Mouse (Mus musculus): ENCODE data around the gene Mov10l1. TPM values are rescaled to one million over a fixed set of nuclear protein-coding genes. Genes with fewer than 3 reads are reported as not detected.

The Mov10l1 gene
- polyA plus RNA-seq, 1 experiment = not detected

DNA sequence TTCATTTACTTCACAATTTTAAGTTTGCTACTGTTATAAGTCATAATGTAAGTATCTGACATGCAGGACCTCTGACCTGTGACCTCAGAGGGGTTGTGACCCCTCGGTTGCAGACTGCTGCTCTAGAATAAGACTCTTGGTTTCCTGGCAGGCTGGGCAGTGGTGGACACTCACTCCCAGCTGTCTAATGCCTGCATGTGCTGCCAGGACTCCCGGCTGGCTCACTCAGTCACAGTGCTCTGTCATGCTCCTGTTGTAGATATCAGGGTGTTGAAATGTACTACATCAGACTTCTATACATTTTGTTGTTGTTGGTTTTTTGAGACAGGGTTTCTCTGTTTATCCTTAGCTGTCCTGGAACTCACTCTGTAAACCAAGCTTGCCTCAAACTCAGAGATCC is 17.7 kb downstream of the Mov10l1 start:
- Histone ChIP-seq H3K4me3 (replicated peaks) (no peak overlapping the region), H3K36me3 (ENCODE audit: control insufficient read depth) (no peaks in the 10 kb centered on the region), H3K27me3 (ENCODE audit: control insufficient read depth) (no peaks in the 10 kb centered on the region), H3K9me3 (ENCODE audit: control insufficient read depth, low read length) (no peaks in the 10 kb centered on the region), H3K4me1 (ENCODE audit: control insufficient read depth) (no peaks in the 10 kb centered on the region)
- TF ChIP-seq TAL1 (IDR thresholded peaks at IDR 0.05; ENCODE audit: low read length) (no peak), GATA1 (IDR thresholded peaks at IDR 0.05; ENCODE audit: low read length) (no peak)

GRCm38 (mm10) chr15:89001245-89001644 is 18.5 kb downstream of the Mov10l1 start:
- Histone ChIP-seq H3K4me3 (replicated peaks) (no peak overlapping the region), H3K4me1 (ENCODE audit: control insufficient read depth) (no peaks in the 10 kb centered on the region), H3K27me3 (ENCODE audit: control insufficient read depth) (no peaks in the 10 kb centered on the region), H3K36me3 (ENCODE audit: control insufficient read depth) (no peaks in the 10 kb centered on the region), H3K9me3 (ENCODE audit: control insufficient read depth, low read length) (no peaks in the 10 kb centered on the region)
- TF ChIP-seq TAL1 (IDR thresholded peaks at IDR 0.05; ENCODE audit: low read length) (no peak), GATA1 (IDR thresholded peaks at IDR 0.05; ENCODE audit: low read length) (no peak)

DNA sequence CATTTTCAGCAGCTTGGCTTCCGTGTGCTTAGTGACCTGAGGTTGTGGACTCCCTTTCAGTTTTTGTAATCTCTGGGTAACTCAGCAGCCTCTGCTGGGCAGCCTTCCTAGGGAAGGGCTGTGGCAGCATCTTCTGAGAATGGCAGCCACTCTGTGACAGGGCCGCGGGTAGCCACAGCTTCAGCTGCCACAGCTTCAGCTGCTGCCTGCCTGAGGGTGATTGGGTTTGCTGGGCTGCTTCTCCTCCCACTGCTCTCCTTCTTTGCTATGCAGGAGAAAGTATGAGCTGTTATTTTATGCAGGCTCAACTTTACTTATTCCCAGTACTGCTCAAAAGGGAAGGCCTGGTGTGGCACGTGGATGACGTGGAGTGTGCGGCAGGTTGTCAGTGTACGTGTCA is 24.3 kb downstream of the Mov10l1 start:
- Histone ChIP-seq H3K4me3 (replicated peaks) (no peak overlapping the region), H3K36me3 (ENCODE audit: control insufficient read depth) (no peaks in the 10 kb centered on the region), H3K4me1 (ENCODE audit: control insufficient read depth) (no peaks in the 10 kb centered on the region), H3K9me3 (ENCODE audit: control insufficient read depth, low read length) (no peaks in the 10 kb centered on the region), H3K27me3 (ENCODE audit: control insufficient read depth) (no peaks in the 10 kb centered on the region)
- TF ChIP-seq GATA1 (IDR thresholded peaks at IDR 0.05; ENCODE audit: low read length) (no peak), TAL1 (IDR thresholded peaks at IDR 0.05; ENCODE audit: low read length) (no peak)

- H3K36me3 ChIP-seq (ENCODE audit: control insufficient read depth) = no peaks in the 10 kb centered on the region
- TF ChIP-seq TAL1 (IDR thresholded peaks at IDR 0.05; ENCODE audit: low read length) = no peak
- TF ChIP-seq GATA1 (IDR thresholded peaks at IDR 0.05; ENCODE audit: low read length) = no peak
- H3K27me3 ChIP-seq (ENCODE audit: control insufficient read depth) = no peaks in the 10 kb centered on the region
- H3K4me1 ChIP-seq (ENCODE audit: control insufficient read depth) = no peaks in the 10 kb centered on the region
- H3K9me3 ChIP-seq (ENCODE audit: control insufficient read depth, low read length) = no peaks in the 10 kb centered on the region
- no peak overlapping the region for H3K4me3 ChIP-seq (replicated peaks)
Measured at GRCm38 (mm10) chr15:89007781-89008180, 25.1 kb downstream of the Mov10l1 start.

DNA sequence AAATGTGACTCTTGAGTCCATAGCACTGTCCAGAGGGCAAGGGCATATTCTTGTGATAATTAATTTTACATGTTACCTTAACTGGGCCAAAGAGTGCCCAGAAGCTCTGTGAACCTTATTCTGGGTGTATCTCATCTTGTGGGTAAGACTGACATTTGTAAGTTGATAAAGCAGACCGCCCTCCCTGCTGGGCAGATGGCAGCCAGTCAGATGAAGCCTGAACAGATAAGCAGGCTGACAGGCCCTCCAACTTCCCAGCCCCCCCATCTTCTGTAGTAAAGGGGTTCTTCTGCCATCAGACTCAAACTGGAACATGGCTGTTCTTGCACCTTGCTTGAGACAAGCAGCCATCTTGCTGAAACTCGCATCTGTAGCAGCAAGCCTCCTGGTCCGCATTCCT is 34.0 kb downstream of the Mov10l1 start:
- TF ChIP-seq TAL1 (IDR thresholded peaks at IDR 0.05; ENCODE audit: low read length) (no peak), GATA1 (IDR thresholded peaks at IDR 0.05; ENCODE audit: low read length) (no peak)
- H3K9me3 ChIP-seq (ENCODE audit: control insufficient read depth, low read length) = no peaks in the 10 kb centered on the region
- peaks cover 3% of the 10 kb centered on the region for H3K4me1 ChIP-seq (ENCODE audit: control insufficient read depth)
- no peaks in the 10 kb centered on the region for H3K36me3 ChIP-seq (ENCODE audit: control insufficient read depth)
- no peaks in the 10 kb centered on the region for H3K27me3 ChIP-seq (ENCODE audit: control insufficient read depth)
- H3K4me3 ChIP-seq (replicated peaks) = no peak overlapping the region

- no peaks in the 10 kb centered on the region for H3K27me3 ChIP-seq (ENCODE audit: control insufficient read depth)
- no peaks in the 10 kb centered on the region for H3K36me3 ChIP-seq (ENCODE audit: control insufficient read depth)
- TF ChIP-seq TAL1 (IDR thresholded peaks at IDR 0.05; ENCODE audit: low read length) (no peak), GATA1 (IDR thresholded peaks at IDR 0.05; ENCODE audit: low read length) (no peak)
- no peak overlapping the region for H3K4me3 ChIP-seq (replicated peaks)
- H3K9me3 ChIP-seq (ENCODE audit: control insufficient read depth, low read length) = no peaks in the 10 kb centered on the region
- peaks cover 3% of the 10 kb centered on the region for H3K4me1 ChIP-seq (ENCODE audit: control insufficient read depth)
Measured at GRCm38 (mm10) chr15:89020085-89020484, 37.4 kb downstream of the Mov10l1 start.

- H3K4me3 ChIP-seq (replicated peaks) = no peak overlapping the region
- no peak for TF ChIP-seq TAL1 (IDR thresholded peaks at IDR 0.05; ENCODE audit: low read length)
- TF ChIP-seq GATA1 (IDR thresholded peaks at IDR 0.05; ENCODE audit: low read length) = no peak
- no peaks in the 10 kb centered on the region for H3K36me3 ChIP-seq (ENCODE audit: control insufficient read depth)
- peaks cover 3% of the 10 kb centered on the region for H3K4me1 ChIP-seq (ENCODE audit: control insufficient read depth)
- H3K9me3 ChIP-seq (ENCODE audit: control insufficient read depth, low read length) = no peaks in the 10 kb centered on the region
- H3K27me3 ChIP-seq (ENCODE audit: control insufficient read depth) = no peaks in the 10 kb centered on the region
Measured at GRCm38 (mm10) chr15:89020492-89020891, 37.8 kb downstream of the Mov10l1 start.

DNA sequence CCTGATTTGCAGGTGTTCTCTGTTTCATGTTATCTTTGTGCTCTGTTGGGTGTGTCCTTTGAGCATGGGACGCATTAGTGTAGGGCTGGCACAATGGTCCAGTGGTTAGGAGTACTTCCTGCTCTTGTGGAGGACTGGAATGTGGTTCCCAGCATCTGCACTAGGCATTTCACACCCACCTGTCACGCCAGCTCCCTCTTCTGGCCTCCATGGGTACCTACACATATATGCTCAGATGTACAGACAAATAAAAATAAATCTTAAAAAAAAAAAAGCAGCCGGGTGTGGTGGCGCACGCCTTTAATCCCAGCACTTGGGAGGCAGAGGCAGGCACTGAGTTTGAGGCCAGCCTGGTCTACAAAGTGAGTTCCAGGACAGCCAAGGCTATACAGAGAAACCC is 61.7 kb downstream of the Mov10l1 start:
- no peaks in the 10 kb centered on the region for H3K27me3 ChIP-seq (ENCODE audit: control insufficient read depth)
- no peak for TF ChIP-seq GATA1 (IDR thresholded peaks at IDR 0.05; ENCODE audit: low read length)
- TF ChIP-seq TAL1 (IDR thresholded peaks at IDR 0.05; ENCODE audit: low read length) = no peak
- H3K4me1 ChIP-seq (ENCODE audit: control insufficient read depth) = no peaks in the 10 kb centered on the region
- no peak overlapping the region for H3K4me3 ChIP-seq (replicated peaks)
- H3K9me3 ChIP-seq (ENCODE audit: control insufficient read depth, low read length) = no peaks in the 10 kb centered on the region
- H3K36me3 ChIP-seq (ENCODE audit: control insufficient read depth) = no peaks in the 10 kb centered on the region

- Histone ChIP-seq H3K4me1 (ENCODE audit: control insufficient read depth) (no peaks in the 10 kb centered on the region), H3K9me3 (ENCODE audit: control insufficient read depth, low read length) (no peaks in the 10 kb centered on the region), H3K36me3 (ENCODE audit: control insufficient read depth) (no peaks in the 10 kb centered on the region), H3K4me3 (replicated peaks) (no peak overlapping the region), H3K27me3 (ENCODE audit: control insufficient read depth) (no peaks in the 10 kb centered on the region)
- TF ChIP-seq GATA1 (IDR thresholded peaks at IDR 0.05; ENCODE audit: low read length) (no peak), TAL1 (IDR thresholded peaks at IDR 0.05; ENCODE audit: low read length) (no peak)
Measured at GRCm38 (mm10) chr15:89046356-89046755, 63.6 kb downstream of the Mov10l1 start.

GRCm38 (mm10) chr15:89054666-89055065 is 72.0 kb downstream of the Mov10l1 start:
- TF ChIP-seq TAL1 (IDR thresholded peaks at IDR 0.05; ENCODE audit: low read length) (no peak), GATA1 (IDR thresholded peaks at IDR 0.05; ENCODE audit: low read length) (no peak)
- Histone ChIP-seq H3K9me3 (ENCODE audit: control insufficient read depth, low read length) (no peaks in the 10 kb centered on the region), H3K27me3 (ENCODE audit: control insufficient read depth) (peaks cover 30% of the 10 kb centered on the region), H3K4me3 (replicated peaks) (no peak overlapping the region), H3K4me1 (ENCODE audit: control insufficient read depth) (no peaks in the 10 kb centered on the region), H3K36me3 (ENCODE audit: control insufficient read depth) (no peaks in the 10 kb centered on the region)

Measured in erythroblast, embryonic 14.5 days (primary cell).